Mouse (Mus musculus): ENCODE measurements at regions not wholly inside any gene's neighbourhood (a gene's known extent, or its start where the extent isn't known, plus 50 kb on each side); places are given as distances from the start of the nearest gene placed in this dataset.

GRCm38 (mm10) chr1:63947278-63947677 is 174.8 kb downstream of the Klf7 start:
- TF ChIP-seq CTCF (IDR thresholded peaks at IDR 0.05; ENCODE audit: low read depth, low read length) = no peak
- TF ChIP-seq POLR2A (IDR thresholded peaks at IDR 0.05; ENCODE audit: insufficient read depth, low read length) = no peak
- no peak for TF ChIP-seq EP300 (IDR thresholded peaks at IDR 0.05; ENCODE audit: insufficient read depth, low read depth, low read length)

Measured in ES-Bruce4 (cell line).